Mouse (Mus musculus): ENCODE measurements around the gene Sh2b3.

DNA sequence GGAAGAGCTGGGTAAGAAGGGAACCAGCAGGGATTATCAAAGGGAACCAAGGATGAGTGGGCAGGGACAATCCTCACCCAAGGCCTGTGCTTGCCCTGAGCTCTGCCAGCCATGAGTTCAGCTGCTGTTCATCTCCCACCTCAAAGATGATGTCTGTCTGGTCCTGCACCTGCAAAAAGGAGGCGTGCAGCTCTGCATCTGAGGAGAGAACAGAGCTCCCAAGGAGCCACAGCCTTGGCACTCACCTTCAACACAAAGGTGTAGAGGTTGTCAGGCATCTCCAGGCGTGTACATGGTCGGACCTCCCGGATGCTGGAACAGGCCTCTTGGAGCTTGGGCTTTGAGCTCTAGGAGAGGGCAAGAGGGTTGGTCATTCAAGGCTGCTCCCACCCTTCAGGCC, 18.6 kb downstream of the Sh2b3 start:
- no peak for TF ChIP-seq CTCF (conservative IDR thresholded peaks at IDR 0.05 in 1 of 2, IDR thresholded peaks at IDR 0.05 in 1 of 2; ENCODE audit: low read depth in 2 of 2, low read length in 2 of 2)
- no peak for TF ChIP-seq IRF4 (IDR thresholded peaks at IDR 0.05; ENCODE audit: low read depth, low read length)
- no peak for TF ChIP-seq NRF1 (IDR thresholded peaks at IDR 0.05; ENCODE audit: low read depth, low read length)
- no peak for TF ChIP-seq POLR2AphosphoS2 (IDR thresholded peaks at IDR 0.05; ENCODE audit: low read depth, low read length)
- 0 out of 2 replicates have a peak, but pooled peaks have one; percentile 35 for TF ChIP-seq POLR2A (IDR thresholded peaks at IDR 0.05; ENCODE audit: low read depth, low read length)
- TF ChIP-seq USF2 (conservative IDR thresholded peaks at IDR 0.05; ENCODE audit: low read depth, low read length): no peak
- TF ChIP-seq JUND (conservative IDR thresholded peaks at IDR 0.05; ENCODE audit: low read depth, low read length): no peak
- no peak for TF ChIP-seq ZC3H11A (IDR thresholded peaks at IDR 0.05; ENCODE audit: low read depth, low read length)
- TF ChIP-seq RAD21 (IDR thresholded peaks at IDR 0.05; ENCODE audit: low read depth, low read length): no peak
